Mouse (Mus musculus) adrenal gland, postnatal 25 days (tissue): ENCODE data around the gene Gm20792. TPM values are rescaled to one million over a fixed set of nuclear protein-coding genes. Genes with fewer than 3 reads are reported as not detected.
"Not testable (repeated sequence)": the region's sequence is repeated elsewhere in the genome, so short reads cannot be mapped to it uniquely, and the experiment has no call there.

Source experiments
- DNase-seq: peaks from one replicate; pipeline ENCODE4 v3.0.0; 2021; ENCODE audit warnings: mixed read lengths
- long read RNA-seq: library from polyadenylated mRNA; stranded (forward); transcript quantifications from one replicate; pipeline ENCODE4 v2.0.0, GENCODE M21; 2021
- total RNA-seq: library from RNA; stranded (reverse); gene quantifications from 2 replicates; pipeline ENCODE4 v1.2.3, GENCODE M21; 2021

Gm20792 gene
- not detected in 2 replicates for total RNA-seq
- long read RNA-seq: 0 reads

GRCm38 (mm10) chrY:48311555-48311954 is at the start of gene Gm20792:
Gene Gm20792, plus strand, starts transcription at chrY:48311855.
- DNase-seq: not testable (repeated sequence)
